Mouse (Mus musculus): ENCODE measurements around the gene Prmt1. TPM values are rescaled to one million over a fixed set of nuclear protein-coding genes. Genes with fewer than 3 reads are reported as not detected.

Prmt1 gene
- polyA plus RNA-seq, 1 experiment from 2014 or later = 236 TPM

DNA sequence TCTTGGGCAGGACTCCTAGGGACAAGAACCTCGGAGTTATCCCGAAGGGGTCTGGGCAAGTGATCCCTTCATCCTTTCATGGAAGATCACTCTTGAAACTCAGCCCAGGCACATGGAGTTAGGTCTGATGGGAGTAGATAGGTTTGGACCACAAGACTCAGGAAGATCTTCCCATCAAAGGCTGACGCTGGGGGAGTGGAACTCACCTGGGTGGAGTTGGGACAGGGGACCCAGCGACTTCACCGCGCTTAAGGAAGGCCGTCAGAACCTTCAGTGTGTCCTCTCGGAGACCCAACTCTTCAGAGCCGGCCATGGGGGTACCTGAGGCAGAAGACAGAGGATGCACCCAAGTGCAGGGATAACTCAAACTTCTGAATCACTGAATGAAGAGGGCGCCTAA, 10.3 kb upstream of the Prmt1 start:
- H3K36me3 ChIP-seq (ENCODE audit: control insufficient read depth, insufficient read depth, low read length) = peaks cover 28% of the 10 kb centered on the region
- no peaks in the 10 kb centered on the region for H3K9me3 ChIP-seq (ENCODE audit: control insufficient read depth, low read length)
- no peak for ATAC-seq (ENCODE audit: low FRiP score, low TSS enrichment)
- H3K4me2 ChIP-seq (ENCODE audit: low read length) = peak overlapping the region; percentile 92
- no peak overlapping the region for H3K27ac ChIP-seq (replicated peaks; ENCODE audit: low read depth, low read length)
- DNase-seq = no peak
- no peaks in the 10 kb centered on the region for H3K27me3 ChIP-seq (ENCODE audit: control insufficient read depth, insufficient read depth, low read length)
- peak overlapping the region; percentile 61 for H3K4me3 ChIP-seq (replicated peaks; ENCODE audit: low read depth, low read length)
- 16% methylated on average over 10 of the region's 10 CpGs for WGBS
- peaks cover 16% of the 10 kb centered on the region for H3K4me1 ChIP-seq (ENCODE audit: control insufficient read depth, insufficient read depth, low read length)
- H3K9ac ChIP-seq (replicated peaks; ENCODE audit: low read length) = peak overlapping the region; percentile 36; the same call in 1 of the 2 replicates

DNA sequence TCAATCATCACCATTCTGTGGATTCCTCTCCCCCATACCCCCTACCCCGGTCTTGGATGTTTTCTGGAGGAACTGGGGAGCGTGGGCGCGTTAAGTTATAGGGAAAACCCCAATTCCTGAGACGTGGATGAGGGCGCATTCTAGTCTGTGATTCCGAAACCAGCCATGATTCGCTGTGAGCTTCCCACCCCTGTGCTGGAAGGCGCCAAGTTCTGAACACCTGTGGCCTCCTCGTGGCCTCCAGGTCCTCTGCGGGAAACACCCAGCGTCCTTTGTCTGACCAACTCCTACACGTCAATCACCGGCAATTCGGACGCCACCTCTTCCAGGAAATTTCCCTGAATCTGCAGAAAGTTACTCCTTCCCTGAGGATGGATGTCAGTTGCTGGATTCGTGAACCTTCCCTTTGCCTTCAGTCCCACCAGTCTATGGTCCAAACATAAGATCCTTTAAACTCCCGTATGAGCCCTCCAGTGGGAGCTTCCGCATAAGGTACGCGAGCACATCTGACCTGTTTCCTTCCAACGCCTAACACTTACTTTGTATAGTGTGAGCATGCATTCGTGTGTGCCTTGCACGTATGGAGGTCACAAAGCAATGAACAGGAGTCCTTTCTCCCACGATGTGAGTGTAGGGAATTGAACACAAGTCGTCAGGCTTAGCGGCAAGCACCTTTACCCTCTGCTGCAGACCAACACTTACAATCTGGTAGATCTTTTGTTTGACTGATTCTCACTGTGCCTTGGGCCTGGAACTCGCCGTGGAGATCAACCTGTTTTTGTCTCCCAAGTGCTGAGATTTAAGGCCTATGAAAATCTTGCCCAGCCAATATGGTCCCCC, 731 bp upstream of the Prmt1 start:
- Histone ChIP-seq H3K4me2 (ENCODE audit: low read length) (peak overlapping the region; percentile 73), H3K27me3 (ENCODE audit: control insufficient read depth, insufficient read depth, low read length) (no peaks in the 10 kb centered on the region), H3K4me3 (replicated peaks; ENCODE audit: low read depth, low read length) (peak overlapping the region; percentile 51), H3K9me3 (ENCODE audit: control insufficient read depth, low read length) (no peaks in the 10 kb centered on the region), H3K36me3 (ENCODE audit: control insufficient read depth, insufficient read depth, low read length) (peaks cover 22% of the 10 kb centered on the region), H3K27ac (replicated peaks; ENCODE audit: low read depth, low read length) (peak overlapping the region; percentile 92), H3K4me1 (ENCODE audit: control insufficient read depth, insufficient read depth, low read length) (peaks cover 31% of the 10 kb centered on the region), H3K9ac (replicated peaks; ENCODE audit: low read length) (peak overlapping the region; percentile 76)
- ATAC-seq (ENCODE audit: low FRiP score, low TSS enrichment) = peak; percentile 25
- under 1% methylated on average over 29 of the region's 29 CpGs for WGBS
- DNase-seq = no peak

DNA sequence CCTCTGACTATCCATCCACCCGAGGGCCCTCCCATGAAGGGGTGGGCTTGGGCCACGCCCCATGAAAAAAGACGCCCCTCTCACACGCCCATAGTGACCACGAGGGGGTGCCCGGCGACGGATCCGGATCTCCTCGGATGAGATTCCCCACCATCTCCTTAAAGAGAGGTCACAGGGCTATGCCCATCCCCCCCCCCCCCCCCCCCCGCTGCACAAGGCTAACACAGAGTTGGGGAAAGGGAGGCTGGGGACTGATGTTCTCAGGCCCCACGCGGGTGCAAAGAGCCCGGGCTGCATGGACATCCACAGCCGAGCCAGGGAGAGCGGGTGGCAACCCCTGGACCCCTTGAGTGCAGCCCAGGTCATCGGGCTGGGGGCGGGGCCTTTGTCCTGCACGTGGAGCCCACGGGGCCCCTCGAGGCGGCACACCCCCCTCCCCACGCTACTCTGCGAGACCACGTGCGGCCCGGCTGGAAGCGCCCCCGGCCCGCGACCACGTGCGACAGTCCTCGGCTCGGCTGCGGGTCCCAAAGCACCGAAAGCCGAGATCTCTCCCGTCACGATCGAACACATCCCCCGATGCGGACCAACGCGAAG, 675 bp downstream of the Prmt1 start:
- Histone ChIP-seq H3K4me1 (ENCODE audit: control insufficient read depth, insufficient read depth, low read length) (peaks cover 31% of the 10 kb centered on the region), H3K4me3 (replicated peaks; ENCODE audit: low read depth, low read length) (peak overlapping the region; percentile 94), H3K9me3 (ENCODE audit: control insufficient read depth, low read length) (no peaks in the 10 kb centered on the region), H3K4me2 (ENCODE audit: low read length) (peak overlapping the region; percentile 69), H3K36me3 (ENCODE audit: control insufficient read depth, insufficient read depth, low read length) (peaks cover 25% of the 10 kb centered on the region), H3K27ac (replicated peaks; ENCODE audit: low read depth, low read length) (peak overlapping the region; percentile 94), H3K27me3 (ENCODE audit: control insufficient read depth, insufficient read depth, low read length) (no peaks in the 10 kb centered on the region), H3K9ac (replicated peaks; ENCODE audit: low read length) (peak overlapping the region; percentile 94)
- ATAC-seq (ENCODE audit: low FRiP score, low TSS enrichment) = peak; percentile 10
- peak; percentile 77 for DNase-seq
- 1% methylated on average over 44 of the region's 45 CpGs for WGBS

DNA sequence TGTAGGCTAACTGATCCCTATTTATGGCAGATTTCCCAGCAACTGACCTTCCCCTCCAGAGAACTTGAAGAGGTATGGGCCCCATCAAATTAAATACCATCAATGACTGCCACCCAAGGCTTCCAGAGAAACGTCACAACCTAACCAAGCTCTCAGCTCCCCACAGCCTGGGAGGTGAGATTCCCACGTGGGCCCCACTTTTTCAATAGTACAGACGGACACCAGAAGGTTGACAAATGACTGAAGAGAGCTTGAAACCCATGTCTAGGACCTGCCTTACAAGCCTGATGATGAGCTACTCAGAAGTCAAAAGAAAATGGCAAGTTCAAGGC, 1.6 kb downstream of the Prmt1 start:
- peaks cover 34% of the 10 kb centered on the region for H3K36me3 ChIP-seq (ENCODE audit: control insufficient read depth, insufficient read depth, low read length)
- H3K27me3 ChIP-seq (ENCODE audit: control insufficient read depth, insufficient read depth, low read length) = no peaks in the 10 kb centered on the region
- peak overlapping the region; percentile 69 for H3K4me2 ChIP-seq (ENCODE audit: low read length)
- WGBS = 34% methylated on average over 3 of the region's 3 CpGs
- no peaks in the 10 kb centered on the region for H3K9me3 ChIP-seq (ENCODE audit: control insufficient read depth, low read length)
- H3K27ac ChIP-seq (replicated peaks; ENCODE audit: low read depth, low read length) = peak overlapping the region; percentile 94
- no peak overlapping the region for H3K9ac ChIP-seq (replicated peaks; ENCODE audit: low read length)
- H3K4me1 ChIP-seq (ENCODE audit: control insufficient read depth, insufficient read depth, low read length) = peaks cover 31% of the 10 kb centered on the region
- ATAC-seq (ENCODE audit: low FRiP score, low TSS enrichment) (no peak), DNase-seq (no peak)
- H3K4me3 ChIP-seq (replicated peaks; ENCODE audit: low read depth, low read length) = peak overlapping the region; percentile 94

DNA sequence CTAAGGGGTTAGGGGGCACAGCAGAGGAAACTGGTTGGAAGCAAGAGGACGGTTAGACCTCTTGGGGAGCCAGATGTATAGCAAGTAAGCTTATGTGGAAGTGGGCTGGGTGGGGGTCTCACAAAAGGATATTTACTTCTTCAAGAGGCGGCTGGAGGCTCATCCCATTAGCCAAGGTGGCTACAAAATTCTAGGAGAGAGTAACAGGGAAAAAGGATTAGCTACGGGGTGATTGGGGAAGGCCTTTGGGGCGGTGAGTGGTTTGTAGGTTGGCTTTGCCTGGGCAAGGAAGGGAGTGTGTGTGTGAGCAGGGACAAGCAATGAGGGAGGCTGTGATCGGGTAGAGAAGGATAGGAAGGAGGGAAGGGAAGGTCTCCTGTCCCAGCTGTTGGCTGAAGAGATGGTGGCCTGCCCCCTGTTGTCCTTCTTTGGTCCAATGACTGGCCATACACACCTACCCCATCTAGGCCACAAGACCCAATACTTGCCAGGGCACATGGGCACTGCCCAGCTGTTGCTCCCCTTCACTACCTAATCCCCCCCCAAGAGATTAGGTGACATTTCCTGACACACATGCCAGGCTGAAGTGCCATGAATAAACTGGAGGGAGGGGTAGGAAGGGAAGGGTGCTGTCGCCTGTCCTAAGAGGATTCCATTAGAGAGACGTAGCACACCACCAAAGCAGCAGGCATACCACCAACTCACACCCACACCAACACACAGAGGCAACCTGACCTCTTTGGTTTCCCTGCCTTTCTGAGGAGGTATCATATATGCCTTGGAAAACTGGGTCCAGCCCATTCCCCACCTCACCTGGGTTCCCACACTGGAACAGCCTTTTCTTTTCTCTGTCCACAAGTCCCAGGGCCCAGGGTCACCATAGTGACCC, 2.2 kb downstream of the Prmt1 start:
- ATAC-seq (ENCODE audit: low FRiP score, low TSS enrichment) = no peak
- peak overlapping the region; percentile 94; the same call in 1 of the 2 replicates for H3K27ac ChIP-seq (replicated peaks; ENCODE audit: low read depth, low read length)

DNA sequence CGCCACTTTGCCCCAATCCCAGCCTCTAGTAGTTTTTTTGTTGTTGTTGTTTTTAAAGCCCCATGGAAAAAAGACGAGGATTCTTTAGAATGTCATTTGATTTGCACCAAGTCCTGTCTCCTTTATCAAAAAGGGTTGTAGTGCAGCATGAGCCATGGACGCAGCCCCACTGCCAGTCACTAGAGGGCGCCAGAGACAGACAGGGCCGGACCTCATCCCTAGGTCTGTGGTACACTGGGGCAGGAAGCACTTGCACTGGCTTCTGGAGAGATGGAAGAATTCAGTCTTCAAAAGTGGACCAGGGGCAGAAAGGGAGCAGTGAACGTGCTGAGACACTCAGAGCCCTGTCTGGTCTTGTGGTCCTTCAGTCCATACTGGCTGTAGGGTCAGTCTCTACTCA, 3.3 kb downstream of the Prmt1 start:
- Histone ChIP-seq H3K36me3 (ENCODE audit: control insufficient read depth, insufficient read depth, low read length) (peaks cover 52% of the 10 kb centered on the region), H3K27me3 (ENCODE audit: control insufficient read depth, insufficient read depth, low read length) (no peaks in the 10 kb centered on the region), H3K27ac (replicated peaks; ENCODE audit: low read depth, low read length) (0 out of 2 replicates have a peak overlapping the region, but pooled peaks have one; percentile 45), H3K4me3 (replicated peaks; ENCODE audit: low read depth, low read length) (0 out of 2 replicates have a peak overlapping the region, but pooled peaks have one; percentile 3), H3K9me3 (ENCODE audit: control insufficient read depth, low read length) (no peaks in the 10 kb centered on the region), H3K4me1 (ENCODE audit: control insufficient read depth, insufficient read depth, low read length) (peaks cover 24% of the 10 kb centered on the region), H3K4me2 (ENCODE audit: low read length) (no peak overlapping the region), H3K9ac (replicated peaks; ENCODE audit: low read length) (0 out of 2 replicates have a peak overlapping the region, but pooled peaks have one; percentile 7)
- peak; percentile 87 for DNase-seq
- WGBS = 33% methylated on average over 6 of the region's 6 CpGs
- no peak for ATAC-seq (ENCODE audit: low FRiP score, low TSS enrichment)

More for the DNA sequence above, 2.2 kb downstream of the Prmt1 start:
- no peaks in the 10 kb centered on the region for H3K27me3 ChIP-seq (ENCODE audit: control insufficient read depth, insufficient read depth, low read length)
- H3K4me1 ChIP-seq (ENCODE audit: control insufficient read depth, insufficient read depth, low read length) = peaks cover 31% of the 10 kb centered on the region
- H3K36me3 ChIP-seq (ENCODE audit: control insufficient read depth, insufficient read depth, low read length) = peaks cover 41% of the 10 kb centered on the region
- H3K9me3 ChIP-seq (ENCODE audit: control insufficient read depth, low read length) = no peaks in the 10 kb centered on the region
- H3K4me2 ChIP-seq (ENCODE audit: low read length) = peak overlapping the region; percentile 69
- H3K4me3 ChIP-seq (replicated peaks; ENCODE audit: low read depth, low read length) = peak overlapping the region; percentile 94
- 58% methylated on average over 7 of the region's 7 CpGs for WGBS
- no peak for DNase-seq
- no peak overlapping the region; the same call in 1 of the 2 replicates for H3K9ac ChIP-seq (replicated peaks; ENCODE audit: low read length)

DNA sequence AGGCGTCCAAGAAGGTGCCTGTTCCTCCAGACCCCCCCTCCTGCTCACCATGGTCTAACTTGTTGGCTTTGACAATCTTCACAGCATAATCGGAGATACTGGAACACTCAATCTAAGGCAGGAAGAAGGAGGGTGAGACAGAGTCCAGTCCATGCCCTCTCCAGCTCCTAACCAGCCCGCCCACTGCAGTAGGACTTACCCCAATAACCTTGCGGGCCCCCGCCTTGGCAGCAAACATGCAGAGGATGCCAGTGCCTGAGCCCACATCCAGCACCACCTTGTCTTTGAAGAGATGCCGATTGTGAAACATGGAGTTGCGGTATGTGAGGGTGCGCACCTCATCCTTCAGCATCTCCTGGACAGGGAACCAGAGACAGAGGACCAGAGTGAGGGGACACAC, 4.8 kb downstream of the Prmt1 start:
- Histone ChIP-seq H3K4me1 (ENCODE audit: control insufficient read depth, insufficient read depth, low read length) (peaks cover 20% of the 10 kb centered on the region), H3K4me2 (ENCODE audit: low read length) (no peak overlapping the region), H3K27me3 (ENCODE audit: control insufficient read depth, insufficient read depth, low read length) (no peaks in the 10 kb centered on the region), H3K27ac (replicated peaks; ENCODE audit: low read depth, low read length) (no peak overlapping the region), H3K9ac (replicated peaks; ENCODE audit: low read length) (no peak overlapping the region), H3K9me3 (ENCODE audit: control insufficient read depth, low read length) (no peaks in the 10 kb centered on the region), H3K4me3 (replicated peaks; ENCODE audit: low read depth, low read length) (no peak overlapping the region), H3K36me3 (ENCODE audit: control insufficient read depth, insufficient read depth, low read length) (peaks cover 67% of the 10 kb centered on the region)
- DNase-seq (no peak), ATAC-seq (ENCODE audit: low FRiP score, low TSS enrichment) (no peak)
- 96% methylated on average over 8 of the region's 8 CpGs for WGBS

DNA sequence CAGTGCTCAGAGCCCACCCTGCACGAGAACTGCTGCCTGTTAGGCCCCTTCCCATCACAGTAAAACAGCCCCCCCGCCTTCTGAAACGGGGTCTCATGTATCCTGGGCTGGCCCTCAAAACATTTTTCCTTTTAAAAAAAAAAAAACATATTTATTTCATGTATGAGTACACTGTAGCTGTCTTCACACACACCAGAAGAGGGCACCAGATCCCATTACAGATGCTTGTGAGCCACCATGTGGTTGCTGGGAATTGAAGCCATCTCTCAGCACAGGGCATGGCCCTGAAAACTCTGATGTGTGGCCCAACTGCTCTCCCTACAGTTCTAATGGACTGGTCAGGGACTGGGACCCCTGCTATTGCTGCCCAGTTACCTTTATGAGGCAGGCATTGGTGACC, 8.1 kb downstream of the Prmt1 start:
- peaks cover 71% of the 10 kb centered on the region for H3K36me3 ChIP-seq (ENCODE audit: control insufficient read depth, insufficient read depth, low read length)
- WGBS = 94% methylated on average over 3 of the region's 3 CpGs
- no peak for DNase-seq
- no peak overlapping the region for H3K4me2 ChIP-seq (ENCODE audit: low read length)
- H3K4me3 ChIP-seq (replicated peaks; ENCODE audit: low read depth, low read length) = no peak overlapping the region
- no peak overlapping the region for H3K27ac ChIP-seq (replicated peaks; ENCODE audit: low read depth, low read length)
- ATAC-seq (ENCODE audit: low FRiP score, low TSS enrichment) = no peak
- H3K9me3 ChIP-seq (ENCODE audit: control insufficient read depth, low read length) = no peaks in the 10 kb centered on the region
- H3K4me1 ChIP-seq (ENCODE audit: control insufficient read depth, insufficient read depth, low read length) = peaks cover 14% of the 10 kb centered on the region
- H3K27me3 ChIP-seq (ENCODE audit: control insufficient read depth, insufficient read depth, low read length) = no peaks in the 10 kb centered on the region
- no peak overlapping the region for H3K9ac ChIP-seq (replicated peaks; ENCODE audit: low read length)
